Mouse (Mus musculus): ENCODE measurements around the gene Blmh.

- TF ChIP-seq CTCF (IDR thresholded peaks at IDR 0.05; ENCODE audit: low read depth) (no peak), EP300 (IDR thresholded peaks at IDR 0.05; ENCODE audit: low read depth) (no peak)
Observed at GRCm38 (mm10) chr11:76924759-76925236, at the start of gene Blmh.

Data from heart, postnatal 0 days (tissue).